Mouse (Mus musculus) ES-CJ7 (cell line): ENCODE results near the gene Kdm6b.

Experiments used
- DNase-seq: peaks from one replicate; pipeline ENCODE4 v3.0.0; 2011; ENCODE audit warnings: low read depth, low spot score

The Kdm6b gene

DNA sequence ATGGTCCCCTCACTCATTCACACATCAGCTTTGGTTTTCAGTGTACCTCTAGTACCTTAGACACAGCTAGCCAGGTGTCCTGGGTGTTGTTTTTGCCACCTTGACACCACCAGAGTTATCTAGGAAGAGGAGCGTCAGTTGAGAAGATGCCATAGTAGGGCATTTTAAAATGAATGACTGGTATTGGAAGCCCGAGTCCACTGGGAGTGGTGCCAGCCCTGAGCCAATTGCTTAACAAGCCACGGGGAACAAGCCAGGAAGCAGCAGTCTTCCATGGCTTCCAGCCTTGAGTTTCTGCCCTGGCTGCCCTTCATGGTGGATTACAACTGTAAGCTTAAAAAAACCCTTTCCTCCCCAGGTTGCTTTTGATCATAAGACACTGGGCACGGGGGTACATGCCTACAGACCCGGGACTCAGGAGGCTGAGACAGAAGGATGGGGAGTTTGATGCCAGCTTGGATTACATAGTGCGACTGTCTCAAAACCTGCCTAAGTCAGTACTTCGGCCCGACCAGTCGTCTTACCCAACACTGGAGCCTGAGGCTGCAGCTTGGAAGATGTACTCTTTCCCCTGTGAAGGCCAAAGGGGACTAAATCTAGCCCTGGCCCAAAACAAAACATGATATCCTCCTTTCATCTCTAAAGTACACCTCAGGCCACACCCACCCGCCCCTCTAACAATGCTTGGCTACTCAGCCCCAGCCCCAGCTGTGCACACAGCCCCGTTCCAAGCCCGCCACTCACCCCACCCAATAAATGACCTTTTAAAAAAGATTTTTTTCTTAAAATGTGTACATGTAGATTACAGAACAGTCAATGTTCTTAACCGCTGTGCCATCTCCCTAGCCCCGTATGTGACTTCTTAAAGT lies 23.7 kb downstream of the Kdm6b start:
- peak; percentile 22 for DNase-seq

DNA sequence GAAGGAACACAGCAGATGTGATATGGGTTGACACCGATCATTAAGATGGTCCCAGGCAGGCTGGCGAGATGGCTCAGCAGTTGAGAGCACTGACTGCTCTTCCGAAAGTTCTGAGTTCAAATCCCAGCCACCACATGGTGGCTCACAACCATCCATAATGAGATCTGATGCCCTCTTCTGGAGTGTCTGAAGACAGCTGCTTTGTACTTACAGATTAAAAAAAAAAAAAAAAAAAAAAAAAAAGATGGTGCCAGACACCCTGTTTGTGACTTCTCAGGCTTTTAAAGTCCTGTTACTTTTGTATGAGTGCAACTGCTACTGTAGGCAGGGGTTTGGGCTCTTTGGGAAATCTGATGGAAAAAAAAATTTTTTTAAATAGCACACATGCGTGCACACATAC lies 24.8 kb downstream of the Kdm6b start:
- DNase-seq = peak; percentile 1

DNA sequence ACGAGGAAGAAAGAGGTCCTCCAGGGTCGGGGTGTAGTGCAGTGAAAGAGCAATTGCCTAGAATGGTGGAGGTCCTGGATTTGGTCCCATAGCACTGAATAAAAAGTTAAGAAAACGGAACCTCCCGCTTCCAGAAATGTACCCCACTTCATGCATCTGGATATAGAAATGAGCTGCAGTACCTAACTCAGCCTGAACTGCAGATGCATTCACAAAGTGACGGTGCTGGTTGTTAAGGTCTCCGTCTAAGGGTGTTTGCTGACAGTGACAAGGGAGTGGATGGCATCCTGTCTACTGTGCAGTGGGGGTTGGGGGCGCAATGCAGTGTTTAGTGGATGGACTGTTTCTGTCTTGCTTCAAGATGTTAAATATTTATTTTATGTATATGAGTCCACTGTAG lies 26.7 kb downstream of the Kdm6b start:
- DNase-seq = no peak

DNA sequence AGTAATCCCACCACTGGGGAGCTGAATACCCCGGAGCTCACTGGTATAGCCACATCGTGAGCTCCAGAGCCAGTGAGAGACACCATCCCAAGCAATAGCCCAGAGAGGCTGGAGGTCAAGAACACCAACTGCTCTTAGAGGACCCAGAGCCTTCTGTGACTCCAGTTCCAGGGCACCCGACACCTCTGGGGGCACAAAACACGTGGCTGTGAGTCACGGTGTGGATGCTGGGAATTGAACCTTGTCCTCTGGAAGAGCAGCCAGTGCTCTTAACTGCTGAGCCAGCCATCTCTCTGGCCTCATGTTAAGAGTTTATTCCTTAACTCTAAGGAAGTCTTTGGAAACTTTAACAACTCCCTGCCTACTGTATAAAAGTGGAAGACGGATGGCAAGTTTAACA lies 28.5 kb downstream of the Kdm6b start:
- DNase-seq = no peak

DNA sequence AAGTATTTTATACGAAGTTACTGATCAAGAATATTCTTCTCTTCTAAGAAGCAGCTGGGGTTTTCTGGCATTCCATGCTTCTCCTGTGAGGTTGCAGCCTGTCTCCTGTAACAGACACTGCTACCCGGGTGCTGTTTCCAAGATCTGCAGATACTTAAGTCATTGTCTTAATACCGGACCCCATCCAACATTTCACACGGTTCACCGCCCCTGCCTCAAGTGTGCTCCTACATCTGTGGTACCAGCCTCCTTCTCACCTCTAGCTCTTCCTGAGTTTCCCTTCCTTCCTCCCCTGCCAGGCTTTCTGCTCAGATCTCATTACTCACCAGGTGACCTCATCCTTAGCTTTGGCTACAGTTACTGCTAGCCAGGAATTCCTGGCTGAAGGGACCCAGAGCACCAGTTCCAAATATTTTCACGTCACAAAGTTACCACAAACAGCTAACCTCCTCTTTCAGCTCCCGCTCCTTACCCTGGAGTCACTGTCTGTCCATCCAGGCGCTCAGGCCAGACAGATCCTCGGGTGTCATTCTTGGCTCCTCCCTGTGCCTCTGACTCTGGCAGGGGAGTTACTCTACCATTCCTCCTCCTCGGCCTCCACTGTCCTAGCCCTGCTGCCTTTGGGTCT lies 30.9 kb downstream of the Kdm6b start:
- no peak for DNase-seq

DNA sequence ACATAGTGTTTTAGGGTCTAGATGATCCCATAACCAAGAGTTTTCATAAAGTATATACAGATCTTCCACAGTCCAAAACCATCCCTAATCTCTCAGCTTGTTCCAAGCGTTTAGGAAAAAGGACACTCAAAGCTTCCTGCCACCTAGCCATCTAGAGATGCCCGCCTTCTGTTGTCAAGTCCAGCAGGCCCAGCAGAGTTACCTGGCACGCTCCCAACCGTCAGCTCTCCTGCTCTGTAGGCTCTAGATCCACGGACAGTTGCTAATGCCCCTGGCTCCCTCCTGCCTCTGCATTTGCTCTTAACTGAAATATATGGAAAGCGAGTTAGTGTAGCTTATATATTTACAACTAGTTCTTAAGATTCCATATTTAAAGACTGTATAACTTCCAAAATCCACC lies 32.1 kb downstream of the Kdm6b start:
- DNase-seq = no peak

DNA sequence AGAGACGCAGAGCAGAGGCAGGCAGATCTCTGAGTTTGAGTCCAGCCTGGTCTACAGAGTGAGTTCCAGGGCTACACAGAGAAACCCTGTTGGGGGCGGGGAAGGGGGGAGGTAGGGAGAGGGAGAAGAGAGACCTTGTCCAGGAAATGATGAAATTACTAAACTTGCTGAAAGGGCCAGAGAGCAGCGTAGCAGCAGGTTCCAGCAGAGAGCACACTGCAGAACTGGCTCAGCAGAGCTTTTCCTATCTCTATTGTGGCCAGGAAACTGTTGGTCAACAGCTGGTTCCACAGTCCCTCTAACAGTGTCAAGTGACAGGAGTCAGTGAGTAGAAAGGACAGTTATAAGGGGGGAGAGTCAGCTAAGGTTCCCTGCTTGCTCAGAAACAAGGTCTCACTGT lies 33.9 kb downstream of the Kdm6b start:
- no peak for DNase-seq

DNA sequence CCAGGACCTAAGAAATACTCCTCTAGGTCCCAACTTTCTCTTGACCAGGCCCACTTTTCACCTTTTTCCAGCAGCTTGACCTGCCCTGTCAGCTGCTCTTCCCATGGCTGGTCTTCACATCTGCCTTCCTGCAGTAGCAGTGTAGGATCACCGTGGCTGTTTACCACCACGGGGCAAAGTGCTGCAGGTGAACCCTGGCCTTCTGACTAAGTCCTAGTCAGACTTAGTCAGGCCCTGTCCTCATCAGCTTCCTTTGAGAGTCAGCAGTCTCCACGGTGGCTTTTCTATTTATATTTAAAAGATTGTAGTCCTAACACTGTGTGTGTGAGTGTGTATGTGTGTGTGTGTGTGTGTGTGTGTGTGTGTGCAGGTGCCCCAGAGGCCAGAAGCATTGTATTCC lies 35.7 kb downstream of the Kdm6b start:
- no peak for DNase-seq

DNA sequence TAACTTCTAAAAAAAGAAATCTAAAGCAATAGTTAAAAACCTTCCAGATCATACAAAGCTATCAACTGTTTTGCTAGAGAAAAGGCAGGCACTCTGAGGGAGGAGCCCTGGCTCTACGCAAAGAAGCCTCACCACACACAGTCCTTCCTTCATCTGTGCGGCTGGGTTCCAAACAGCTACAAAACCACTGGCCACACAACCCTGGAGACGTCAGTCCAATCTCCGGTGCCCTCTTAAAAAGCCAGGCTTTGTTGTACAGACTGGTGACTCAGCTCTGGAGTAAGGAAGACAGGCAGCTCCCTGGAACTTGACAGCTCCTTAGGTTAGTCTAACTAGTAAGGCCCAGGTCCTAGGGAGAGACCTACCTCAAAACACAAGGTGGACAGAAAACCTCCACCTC lies 37.8 kb downstream of the Kdm6b start:
- DNase-seq = no peak

DNA sequence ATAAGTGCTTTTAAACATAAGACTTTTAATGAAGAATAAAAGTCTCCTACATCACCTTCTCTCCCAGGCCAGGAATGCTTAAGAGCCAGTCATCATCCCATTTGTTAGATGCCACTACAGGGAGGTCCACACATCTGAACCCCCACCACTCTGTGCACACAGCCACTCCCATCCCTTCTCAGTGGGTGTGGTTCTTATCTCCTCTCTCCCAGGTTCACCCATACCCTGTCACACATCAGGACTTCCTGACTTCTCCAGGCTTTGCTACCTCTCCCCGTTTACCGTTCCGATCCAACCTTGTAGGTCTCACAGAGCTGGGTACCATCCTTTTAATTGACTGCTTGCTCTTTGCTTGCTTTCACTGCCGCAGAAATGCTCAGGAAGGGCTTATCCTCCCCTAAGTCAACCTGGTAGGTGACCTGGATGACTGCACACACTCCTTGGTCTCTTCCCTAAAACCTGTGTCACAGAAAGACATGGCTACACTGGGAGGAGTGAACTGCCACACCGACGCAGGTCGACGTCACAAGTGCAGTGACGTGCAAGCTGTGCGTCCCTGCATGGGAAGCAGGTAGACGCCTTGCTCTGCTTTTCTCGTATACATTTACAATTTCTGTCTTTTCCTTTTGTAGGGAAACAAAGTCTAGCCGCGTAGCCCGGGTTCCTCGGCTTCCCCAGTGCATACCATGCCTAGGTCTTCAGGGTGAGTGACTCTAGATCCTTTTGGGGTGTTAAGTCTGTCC lies 40.1 kb downstream of the Kdm6b start:
- peak; percentile 83 for DNase-seq

DNA sequence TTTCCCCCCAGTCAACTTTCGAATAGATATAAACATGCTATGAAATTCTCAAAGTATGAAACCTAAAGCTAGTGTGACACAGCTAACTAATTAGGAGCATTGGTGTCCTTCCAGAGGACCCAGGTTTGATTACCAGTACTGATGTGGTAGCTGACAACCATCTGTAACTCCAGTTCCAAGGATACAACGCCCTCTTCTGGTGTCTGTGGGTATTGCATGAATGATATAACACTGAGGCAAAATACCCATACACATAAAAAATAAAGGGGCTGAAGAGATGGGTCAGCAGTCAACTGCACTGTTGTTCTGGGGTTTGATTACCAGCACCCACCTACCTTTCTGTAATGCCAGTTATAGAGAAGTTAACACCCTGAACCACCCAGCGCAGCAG lies 40.7 kb downstream of the Kdm6b start:
- peak; percentile 63 for DNase-seq

DNA sequence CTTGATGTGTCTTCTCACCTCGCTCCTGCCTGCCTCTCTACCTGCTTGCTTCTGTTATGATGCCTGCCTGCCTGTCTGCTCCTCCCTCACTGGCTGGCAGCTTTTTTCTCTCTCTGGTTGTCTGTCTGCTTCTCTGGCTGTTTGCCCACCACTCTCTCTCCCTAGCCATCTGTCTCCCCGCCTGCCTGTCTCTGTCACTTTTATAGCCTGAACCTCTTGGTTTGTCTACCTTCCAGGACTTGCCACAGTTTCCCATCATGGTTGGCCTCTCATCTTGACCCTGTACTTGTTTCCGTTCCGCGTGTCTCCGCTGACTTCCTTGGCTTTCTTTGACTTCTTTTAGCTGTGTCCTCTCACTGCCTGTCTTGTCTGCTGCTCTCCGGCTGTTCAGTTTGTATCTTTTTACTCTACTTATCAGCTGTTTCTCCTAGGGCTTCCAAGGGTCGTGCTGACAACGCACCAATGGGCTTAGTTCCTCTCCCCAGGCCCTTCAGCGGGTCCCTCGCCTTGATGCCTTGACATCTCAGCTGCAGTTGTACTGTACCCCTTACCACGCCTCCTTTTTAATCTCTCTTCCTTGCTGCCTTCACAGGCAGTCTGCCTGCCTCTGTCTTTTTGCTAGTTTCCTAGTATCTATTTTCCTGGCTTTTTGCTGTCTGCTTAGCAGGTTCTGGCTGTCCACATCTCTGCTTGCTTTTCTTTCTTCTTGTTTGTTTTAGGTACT lies 41.3 kb downstream of the Kdm6b start:
- no peak for DNase-seq

DNA sequence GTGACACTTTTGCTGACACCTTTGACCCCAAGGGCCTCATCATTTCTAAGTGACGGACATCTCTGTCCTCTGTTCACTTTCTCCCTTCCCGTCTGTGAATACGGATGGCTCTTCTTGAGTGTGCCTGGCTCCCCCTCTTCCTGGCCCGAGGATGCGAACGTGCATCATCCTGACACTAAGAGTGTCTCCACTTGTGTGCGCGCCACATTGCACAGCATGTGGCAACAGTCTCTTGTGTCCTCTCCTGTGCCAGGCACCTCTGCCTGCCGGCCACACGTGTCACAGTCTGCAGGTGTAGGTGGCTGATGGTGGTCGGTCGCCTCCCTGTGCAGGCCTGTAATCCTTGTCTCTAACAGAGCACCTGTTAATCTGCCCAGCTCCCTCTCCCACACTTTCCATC lies 41.9 kb downstream of the Kdm6b start:
- no peak for DNase-seq

DNA sequence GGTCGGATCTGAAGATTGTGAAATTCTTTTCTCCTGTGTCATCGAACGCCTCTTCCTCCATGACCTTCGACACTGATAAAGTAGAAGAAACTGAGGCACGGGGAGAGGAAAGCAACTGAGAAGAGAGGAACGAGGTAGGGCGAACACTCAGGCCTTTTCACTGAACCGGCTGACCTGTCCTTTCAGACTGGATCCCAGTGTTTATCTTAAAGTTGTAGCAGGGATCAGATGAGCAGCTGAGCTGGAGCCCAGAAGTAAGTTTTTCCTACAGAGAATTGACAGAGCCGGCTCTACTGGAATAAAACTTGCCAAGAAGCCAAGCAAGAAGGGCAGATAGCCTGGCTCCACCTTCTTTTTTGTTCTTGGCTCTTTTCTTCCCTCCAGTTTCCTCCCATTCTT lies 42.7 kb downstream of the Kdm6b start:
- no peak for DNase-seq

DNA sequence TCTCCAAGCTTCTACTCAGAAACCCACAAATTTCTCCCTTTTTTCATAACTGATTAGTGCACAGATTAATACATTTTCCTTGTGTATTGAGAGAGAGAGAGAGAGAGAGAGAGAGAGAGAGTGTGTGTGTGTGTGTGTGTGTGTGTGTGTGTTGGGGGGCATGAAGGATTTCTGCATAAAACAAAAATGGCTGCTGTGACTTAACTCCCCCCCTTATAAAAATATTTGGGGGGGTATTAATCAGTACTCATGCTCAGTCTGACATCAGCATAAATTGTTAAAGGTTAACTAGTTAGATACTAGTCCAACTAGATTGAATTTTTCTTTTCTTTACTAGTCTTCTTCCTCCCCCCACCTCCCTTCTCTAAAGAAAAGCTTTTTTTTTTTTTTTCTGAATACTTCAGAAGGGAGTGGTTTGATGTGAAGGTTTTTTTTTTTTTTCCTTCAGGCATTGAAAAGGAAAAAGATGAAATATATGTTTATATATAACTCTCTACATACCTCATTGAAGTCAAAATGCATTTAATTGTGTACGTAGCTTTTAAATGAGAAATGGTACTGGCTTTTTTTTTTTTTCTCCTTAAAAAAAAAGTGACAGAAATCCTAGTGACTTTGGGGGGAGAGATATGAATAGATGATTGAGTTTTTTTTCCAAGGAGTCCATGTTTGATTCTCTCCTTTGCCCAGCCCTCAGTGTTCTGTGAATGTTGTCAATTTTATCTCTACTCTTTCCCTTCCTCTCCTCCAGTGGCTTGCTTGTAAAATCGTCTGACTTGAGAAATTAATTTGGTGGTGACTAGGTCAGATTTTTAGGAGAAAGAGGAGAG lies 43.3 kb downstream of the Kdm6b start:
- no peak for DNase-seq

DNA sequence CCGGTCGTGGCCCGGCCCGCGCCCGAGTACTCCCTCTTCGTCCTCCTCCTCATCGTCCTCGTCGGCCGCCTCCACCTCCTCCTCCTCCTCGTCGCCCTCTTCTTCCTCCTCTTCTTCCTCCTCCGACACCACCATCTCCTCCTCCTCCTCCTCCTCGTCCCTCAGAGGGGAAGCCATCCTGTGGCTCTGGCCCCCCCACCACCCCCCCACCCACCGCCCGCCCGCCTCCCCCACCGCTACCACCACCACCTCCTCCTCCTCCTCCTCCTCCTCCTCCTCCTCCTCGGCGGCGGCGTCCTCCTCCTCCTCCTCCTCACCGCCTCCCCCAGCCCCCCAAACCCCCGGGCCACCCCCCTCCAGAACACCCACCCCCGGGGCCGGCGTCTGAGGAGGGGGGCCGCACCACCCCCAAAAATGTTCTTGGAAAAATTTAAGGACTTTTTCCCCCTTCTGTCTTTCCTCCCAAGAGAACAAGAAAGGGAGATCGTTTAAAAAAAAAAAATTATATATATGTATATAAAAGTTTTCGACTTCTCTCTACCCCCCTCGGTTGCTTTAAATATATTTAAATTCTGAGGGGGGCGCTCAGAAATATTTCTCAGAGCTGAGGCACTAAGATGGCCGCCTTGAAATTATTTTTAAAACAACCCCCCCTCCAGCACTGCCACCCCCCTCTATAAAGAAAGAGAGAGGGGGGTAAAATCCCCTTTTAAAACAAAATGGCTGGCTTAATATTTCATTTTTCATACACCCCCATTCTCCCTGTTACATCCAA lies 44.1 kb downstream of the Kdm6b start, which contains the start of gene Chd3:
Gene Chd3 (minus strand): TSS at position 192 of the 775 bp plus-strand sequence.
- no peak for DNase-seq

DNA sequence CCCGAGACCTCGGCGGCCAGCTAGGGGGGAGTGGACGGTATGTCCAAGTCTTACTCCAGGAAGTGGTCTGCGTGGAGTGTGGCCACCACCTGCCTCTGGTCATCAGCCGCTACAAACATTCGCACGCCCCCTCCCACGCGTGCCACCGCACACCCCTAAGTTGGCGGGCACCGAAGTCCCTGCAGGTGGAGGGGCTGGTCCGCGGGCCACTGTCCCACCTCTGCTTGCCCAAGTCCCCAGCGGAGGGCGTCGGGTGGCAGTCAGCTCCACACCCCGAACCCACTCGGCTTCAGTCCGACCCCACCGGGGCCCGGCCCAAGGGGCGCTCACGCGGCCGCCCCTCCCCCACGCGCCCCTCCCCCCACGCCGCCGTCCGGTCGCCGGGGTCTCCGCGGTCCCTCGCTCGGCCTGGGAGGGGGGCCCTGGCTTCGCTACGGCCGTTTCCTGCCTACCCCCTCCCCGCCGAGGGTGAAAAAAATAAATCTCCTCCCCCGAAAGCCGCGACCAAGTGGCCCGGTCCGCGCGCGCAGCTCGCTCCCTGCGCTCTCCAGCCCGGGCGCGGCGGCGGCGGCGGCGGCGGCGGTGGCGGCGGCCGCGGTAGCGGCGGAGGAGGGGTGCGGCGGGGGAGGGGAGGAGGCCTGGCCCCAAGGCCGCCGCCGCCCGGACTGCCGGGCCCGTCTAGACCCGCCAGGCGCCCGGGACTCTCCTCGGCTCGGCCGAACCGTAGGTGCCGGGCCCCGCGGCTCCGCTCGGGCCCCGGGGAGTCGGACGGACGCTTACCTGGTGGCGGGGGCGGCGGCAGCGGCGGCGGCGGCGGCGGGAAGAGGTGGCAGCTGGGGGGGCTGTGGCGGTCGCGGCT lies 44.9 kb downstream of the Kdm6b start:
- DNase-seq = no peak

DNA sequence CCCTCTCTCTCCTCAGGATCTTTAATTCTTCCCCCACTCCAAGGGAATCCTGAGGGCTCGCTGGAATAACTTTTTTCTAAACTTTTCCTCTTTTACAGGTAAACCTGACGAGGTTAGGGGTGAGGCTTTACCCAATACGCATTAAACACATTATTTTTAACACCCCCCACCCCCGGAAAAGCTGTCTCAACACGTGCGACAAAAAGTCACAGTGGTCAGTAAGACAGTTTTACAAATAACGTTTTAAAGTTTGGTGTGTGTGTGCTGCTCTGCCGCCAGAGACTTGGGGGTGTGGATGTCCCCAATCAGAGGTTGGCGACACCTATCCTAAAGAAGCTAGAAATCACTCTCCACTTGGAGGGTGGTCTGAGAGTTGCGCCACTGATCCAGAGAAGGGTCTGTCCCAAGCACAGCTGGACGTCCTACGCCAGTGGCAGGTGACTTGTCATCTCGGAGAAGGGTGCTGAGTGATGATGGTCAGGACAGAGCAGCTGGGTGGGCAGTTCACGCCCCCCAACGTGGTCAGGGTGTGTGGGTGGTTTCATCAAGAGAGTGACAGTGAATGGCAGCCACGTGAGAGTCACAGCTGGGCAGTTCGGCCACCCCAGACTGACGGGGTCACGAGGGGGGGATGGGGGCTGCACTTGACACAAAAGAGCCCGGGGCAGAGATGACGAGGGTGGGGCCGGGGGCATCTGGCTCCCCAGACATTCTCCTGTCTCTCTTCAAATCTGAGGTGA lies 45.7 kb downstream of the Kdm6b start:
- no peak for DNase-seq
